Mouse (Mus musculus): ENCODE data around the gene Rnf167. TPM values are rescaled to one million over a fixed set of nuclear protein-coding genes. Genes with fewer than 3 reads are reported as not detected.

Rnf167 gene
- total and polyA plus RNA-seq, 3 experiments, result 23.5 to 31.7 (median 25.5) TPM

GRCm38 (mm10) chr11:70648512-70648911, 1.5 kb downstream of the Rnf167 start:
- TF ChIP-seq JUN (IDR thresholded peaks at IDR 0.05; ENCODE audit: insufficient read depth, low read depth, low read length) (0 out of 2 replicates have a peak, but pooled peaks have one; percentile 45), CHD1 (IDR thresholded peaks at IDR 0.05; ENCODE audit: low read depth, low read length) (peak; percentile 19; the same call in 1 of the 2 replicates), ETS1 (conservative IDR thresholded peaks at IDR 0.05; ENCODE audit: low read depth, low read length) (peak; percentile 33; the same call in 1 of the 2 replicates), SIN3A (IDR thresholded peaks at IDR 0.05; ENCODE audit: low read length) (no peak; the same call in 1 of the 2 replicates), POLR2AphosphoS2 (IDR thresholded peaks at IDR 0.05; ENCODE audit: low read depth, low read length) (peak; percentile 18; the same call in 1 of the 2 replicates), CHD2 (IDR thresholded peaks at IDR 0.05; ENCODE audit: low read length) (peak; percentile 49; the same call in 1 of the 2 replicates), ELF1 (IDR thresholded peaks at IDR 0.05; ENCODE audit: low read depth, low read length) (no peak), ZC3H11A (IDR thresholded peaks at IDR 0.05; ENCODE audit: low read depth, low read length) (no peak), JUND (conservative IDR thresholded peaks at IDR 0.05; ENCODE audit: low read depth, low read length) (peak; percentile 70), MYC (IDR thresholded peaks at IDR 0.05; ENCODE audit: low read depth, low read length) (peak; percentile 46; the same call in 1 of the 2 replicates), ZMIZ1 (IDR thresholded peaks at IDR 0.05; ENCODE audit: low read depth, low read length) (peak; percentile 40), IRF4 (IDR thresholded peaks at IDR 0.05; ENCODE audit: low read depth, low read length) (peak; percentile 84), MEF2A (IDR thresholded peaks at IDR 0.05; ENCODE audit: borderline replicate concordance, low read depth, low read length) (no peak), GABPA (IDR thresholded peaks at IDR 0.05; ENCODE audit: insufficient replicate concordance, low read depth, low read length) (no peak), CTCF (conservative IDR thresholded peaks at IDR 0.05 in 1 of 2, IDR thresholded peaks at IDR 0.05 in 1 of 2; ENCODE audit: low read depth in 2 of 2, low read length in 2 of 2) (no peak), EP300 (IDR thresholded peaks at IDR 0.05; ENCODE audit: low read length) (peak; percentile 77)
- H3K36me3 ChIP-seq (replicated peaks in 1 of 2; ENCODE audit: control insufficient read depth in 1 of 2, insufficient read depth in 1 of 2, low read length in 1 of 2), result peaks cover 49 to 73% of the 10 kb centered on the region in 2 experiments
- dilution Hi-C loops (cut with MboI; ENCODE audit: extremely low pct_ligation_motif_present, extremely low pct_unique_long_range_greater_than_20kb, low sequenced_read_pairs), result no loop called here
- peak; percentile 77 for DNase-seq (ENCODE audit: extremely low read depth)
- in situ Hi-C loops (cut with MboI; ENCODE audit: low pct_ligation_motif_present, low pct_unique_long_range_greater_than_20kb, low sequenced_read_pairs), result no loop called here
- 0 out of 2 replicates have a peak overlapping the region, but pooled peaks have one; percentile 2 for H3K27ac ChIP-seq (ENCODE audit: insufficient read depth, low read depth)
- H3K27me3 ChIP-seq (replicated peaks), result no peaks in the 10 kb centered on the region
- H3K4me2 ChIP-seq (ENCODE audit: insufficient read depth, low read depth, poor library complexity, severe bottlenecking), result peak overlapping the region; percentile 95
- peak overlapping the region; percentile 94 for H3K9ac ChIP-seq (ENCODE audit: insufficient read depth, low read depth)
- H3K4me1 ChIP-seq (ENCODE audit: control insufficient read depth in 1 of 2, insufficient read depth in 2 of 2), result peaks cover 25 to 56% of the 10 kb centered on the region in 2 experiments
- no peaks in the 10 kb centered on the region for H3K9me3 ChIP-seq (replicated peaks; ENCODE audit: low read length)
- peak overlapping the region; percentile 66 to 89 (median 67) for H3K4me3 ChIP-seq (replicated peaks in 1 of 3; ENCODE audit: low read depth in 2 of 3, low read length in 2 of 3, poor library complexity in 1 of 3)
- H3K79me2 ChIP-seq (replicated peaks; ENCODE audit: control insufficient read depth, extremely low read depth, insufficient read depth, poor library complexity, severe bottlenecking), result peaks cover 67% of the 10 kb centered on the region

DNA sequence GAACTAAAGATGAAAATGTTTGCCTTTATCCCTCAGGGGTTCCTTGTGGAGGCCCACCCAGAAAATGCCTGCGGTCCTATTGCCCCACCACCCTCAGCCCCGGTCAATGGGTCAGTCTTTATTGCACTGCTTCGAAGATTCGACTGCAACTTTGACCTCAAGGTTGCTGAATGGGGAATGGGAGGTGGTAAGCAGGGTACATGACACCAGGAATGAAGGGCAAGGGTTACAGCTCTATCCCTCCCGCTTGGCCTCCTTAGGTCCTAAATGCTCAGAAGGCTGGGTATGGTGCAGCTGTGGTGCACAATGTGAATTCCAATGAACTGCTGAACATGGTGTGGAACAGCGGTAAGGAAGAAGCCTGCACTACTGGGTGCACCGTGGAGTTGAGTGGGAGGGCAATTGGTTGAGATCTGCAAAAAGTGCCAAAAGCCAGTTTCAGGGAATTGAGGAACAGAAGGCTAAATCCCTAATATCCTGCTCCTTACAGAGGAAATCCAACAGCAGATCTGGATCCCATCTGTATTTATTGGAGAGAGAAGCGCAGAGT, 2.2 kb downstream of the Rnf167 start:
- Histone ChIP-seq H3K4me1 (ENCODE audit: control insufficient read depth in 1 of 2, insufficient read depth in 2 of 2) (peaks cover 25 to 56% of the 10 kb centered on the region in 2 experiments), H3K27me3 (replicated peaks) (no peaks in the 10 kb centered on the region)
- peak; percentile 15 for DNase-seq (ENCODE audit: extremely low read depth)

More for the DNA sequence above, 2.2 kb downstream of the Rnf167 start:
- TF ChIP-seq NRF1 (IDR thresholded peaks at IDR 0.05; ENCODE audit: low read depth, low read length), result no peak
- no peak for TF ChIP-seq MAFK (IDR thresholded peaks at IDR 0.05; ENCODE audit: insufficient replicate concordance, low read length)
- no peak for TF ChIP-seq SIN3A (IDR thresholded peaks at IDR 0.05; ENCODE audit: low read length)
- no peak for TF ChIP-seq JUN (IDR thresholded peaks at IDR 0.05; ENCODE audit: insufficient read depth, low read depth, low read length)
- no peak for TF ChIP-seq SMC3 (IDR thresholded peaks at IDR 0.05; ENCODE audit: low read depth, low read length)
- no peak for TF ChIP-seq KAT2A (IDR thresholded peaks at IDR 0.05; ENCODE audit: insufficient replicate concordance, low read length)
- no peak for TF ChIP-seq BHLHE40 (IDR thresholded peaks at IDR 0.05; ENCODE audit: low read depth, low read length)
- no peak for TF ChIP-seq ZMIZ1 (IDR thresholded peaks at IDR 0.05; ENCODE audit: low read depth, low read length)
- TF ChIP-seq POLR2AphosphoS2 (IDR thresholded peaks at IDR 0.05; ENCODE audit: low read depth, low read length), result peak; percentile 17
- peak; percentile 47; the same call in 1 of the 2 replicates for TF ChIP-seq POLR2A (IDR thresholded peaks at IDR 0.05; ENCODE audit: low read depth, low read length)
- no peak for TF ChIP-seq MEF2A (IDR thresholded peaks at IDR 0.05; ENCODE audit: borderline replicate concordance, low read depth, low read length)
- no peak for TF ChIP-seq ELF1 (IDR thresholded peaks at IDR 0.05; ENCODE audit: low read depth, low read length)
- TF ChIP-seq MYC (IDR thresholded peaks at IDR 0.05; ENCODE audit: low read depth, low read length), result no peak
- TF ChIP-seq CTCF (conservative IDR thresholded peaks at IDR 0.05 in 1 of 2, IDR thresholded peaks at IDR 0.05 in 1 of 2; ENCODE audit: low read depth in 2 of 2, low read length in 2 of 2), result no peak
- no peak for TF ChIP-seq TBP (conservative IDR thresholded peaks at IDR 0.05; ENCODE audit: low read depth, low read length)
- peak overlapping the region; percentile 3; the same call in 1 of the 2 replicates for H3K27ac ChIP-seq (ENCODE audit: insufficient read depth, low read depth)
- in situ Hi-C loops (cut with MboI; ENCODE audit: low pct_ligation_motif_present, low pct_unique_long_range_greater_than_20kb, low sequenced_read_pairs), result no loop called here
- peak overlapping the region; percentile 95 for H3K4me2 ChIP-seq (ENCODE audit: insufficient read depth, low read depth, poor library complexity, severe bottlenecking)
- dilution Hi-C loops (cut with MboI; ENCODE audit: extremely low pct_ligation_motif_present, extremely low pct_unique_long_range_greater_than_20kb, low sequenced_read_pairs), result no loop called here
- H3K36me3 ChIP-seq (replicated peaks in 1 of 2; ENCODE audit: control insufficient read depth in 1 of 2, insufficient read depth in 1 of 2, low read length in 1 of 2), result peaks cover 48 to 66% of the 10 kb centered on the region in 2 experiments
- no peak overlapping the region for H3K4me3 ChIP-seq (replicated peaks in 1 of 3; ENCODE audit: low read depth in 2 of 3, low read length in 2 of 3, poor library complexity in 1 of 3)
- H3K9me3 ChIP-seq (replicated peaks; ENCODE audit: low read length), result no peaks in the 10 kb centered on the region
- no peak overlapping the region; the same call in 1 of the 2 replicates for H3K9ac ChIP-seq (ENCODE audit: insufficient read depth, low read depth)
- H3K79me2 ChIP-seq (replicated peaks; ENCODE audit: control insufficient read depth, extremely low read depth, insufficient read depth, poor library complexity, severe bottlenecking), result peaks cover 75% of the 10 kb centered on the region

All from CH12.LX (cell line).